Mouse (Mus musculus): ENCODE data around the gene Prg2. TPM values are rescaled to one million over a fixed set of nuclear protein-coding genes. Genes with fewer than 3 reads are reported as not detected.

The Prg2 gene
- polyA plus RNA-seq (2012), result 0.11 TPM in 1 of 2 replicates, not detected in the other

- TF ChIP-seq GATA1 (IDR thresholded peaks at IDR 0.05; ENCODE audit: low read length) (no peak), TAL1 (IDR thresholded peaks at IDR 0.05; ENCODE audit: low read length) (no peak)
- Histone ChIP-seq H3K4me1 (ENCODE audit: control insufficient read depth) (no peaks in the 10 kb centered on the region), H3K4me3 (replicated peaks) (no peak within 1 kb of the TSS), H3K36me3 (ENCODE audit: control insufficient read depth) (no peaks in the 10 kb centered on the region), H3K9me3 (ENCODE audit: control insufficient read depth, low read length) (no peaks in the 10 kb centered on the region), H3K27me3 (ENCODE audit: control insufficient read depth) (peaks cover 26% of the 10 kb centered on the region)
Observed at GRCm38 (mm10) chr2:84980188-84980587, at the start of gene Prg2. TSS of gene Prg2 (plus strand) at chr2:84980461.

GRCm38 (mm10) chr2:84933992-84934648, 46.1 kb upstream of the Prg2 start:
- H3K4me1 ChIP-seq (ENCODE audit: control insufficient read depth), result peaks cover 27% of the 10 kb centered on the region
- TF ChIP-seq GATA1 (IDR thresholded peaks at IDR 0.05; ENCODE audit: low read length), result no peak
- TF ChIP-seq TAL1 (IDR thresholded peaks at IDR 0.05; ENCODE audit: low read length), result no peak
- peaks cover 7% of the 10 kb centered on the region; the same call in 1 of the 2 replicates for H3K9me3 ChIP-seq (ENCODE audit: control insufficient read depth, low read length)
- peaks cover 20% of the 10 kb centered on the region for H3K36me3 ChIP-seq (ENCODE audit: control insufficient read depth)
- no peak overlapping the region for H3K4me3 ChIP-seq (replicated peaks)
- H3K27me3 ChIP-seq (ENCODE audit: control insufficient read depth), result peaks cover 31% of the 10 kb centered on the region

- Histone ChIP-seq H3K36me3 (ENCODE audit: control insufficient read depth) (peaks cover 25% of the 10 kb centered on the region), H3K9me3 (ENCODE audit: control insufficient read depth, low read length) (peaks cover 7% of the 10 kb centered on the region; the same call in 1 of the 2 replicates), H3K27me3 (ENCODE audit: control insufficient read depth) (peaks cover 25% of the 10 kb centered on the region), H3K4me1 (ENCODE audit: control insufficient read depth) (peaks cover 31% of the 10 kb centered on the region), H3K4me3 (replicated peaks) (no peak overlapping the region)
- TF ChIP-seq GATA1 (IDR thresholded peaks at IDR 0.05; ENCODE audit: low read length), result no peak
- no peak for TF ChIP-seq TAL1 (IDR thresholded peaks at IDR 0.05; ENCODE audit: low read length)
Observed at GRCm38 (mm10) chr2:84934649-84935007, 45.6 kb upstream of the Prg2 start.

GRCm38 (mm10) chr2:84935065-84935464, 45.2 kb upstream of the Prg2 start:
- Histone ChIP-seq H3K36me3 (ENCODE audit: control insufficient read depth) (peaks cover 29% of the 10 kb centered on the region), H3K4me1 (ENCODE audit: control insufficient read depth) (peaks cover 35% of the 10 kb centered on the region), H3K4me3 (replicated peaks) (peak overlapping the region; percentile 18), H3K9me3 (ENCODE audit: control insufficient read depth, low read length) (peaks cover 7% of the 10 kb centered on the region; the same call in 1 of the 2 replicates), H3K27me3 (ENCODE audit: control insufficient read depth) (peaks cover 21% of the 10 kb centered on the region)
- TF ChIP-seq TAL1 (IDR thresholded peaks at IDR 0.05; ENCODE audit: low read length), result no peak
- TF ChIP-seq GATA1 (IDR thresholded peaks at IDR 0.05; ENCODE audit: low read length), result no peak

GRCm38 (mm10) chr2:84936474-84937429, 43.5 kb upstream of the Prg2 start, which contains the start of gene Slc43a3:
TSS of gene Slc43a3 (plus strand) at chr2:84936579.
- Histone ChIP-seq H3K36me3 (ENCODE audit: control insufficient read depth) (peaks cover 46% of the 10 kb centered on the region), H3K4me3 (replicated peaks) (peak within 1 kb of the TSS; percentile 87), H3K4me1 (ENCODE audit: control insufficient read depth) (peaks cover 48% of the 10 kb centered on the region), H3K27me3 (ENCODE audit: control insufficient read depth) (peaks cover 5% of the 10 kb centered on the region), H3K9me3 (ENCODE audit: control insufficient read depth, low read length) (peaks cover 7% of the 10 kb centered on the region; the same call in 1 of the 2 replicates)
- no peak for TF ChIP-seq TAL1 (IDR thresholded peaks at IDR 0.05; ENCODE audit: low read length)
- no peak for TF ChIP-seq GATA1 (IDR thresholded peaks at IDR 0.05; ENCODE audit: low read length)

GRCm38 (mm10) chr2:84937491-84938150, 42.6 kb upstream of the Prg2 start:
- no peak for TF ChIP-seq TAL1 (IDR thresholded peaks at IDR 0.05; ENCODE audit: low read length)
- Histone ChIP-seq H3K4me1 (ENCODE audit: control insufficient read depth) (peaks cover 56% of the 10 kb centered on the region), H3K36me3 (ENCODE audit: control insufficient read depth) (peaks cover 55% of the 10 kb centered on the region), H3K27me3 (ENCODE audit: control insufficient read depth) (no peaks in the 10 kb centered on the region), H3K9me3 (ENCODE audit: control insufficient read depth, low read length) (peaks cover 4% of the 10 kb centered on the region; the same call in 1 of the 2 replicates), H3K4me3 (replicated peaks) (peak overlapping the region; percentile 87)

GRCm38 (mm10) chr2:84938249-84938946, 41.9 kb upstream of the Prg2 start:
- Histone ChIP-seq H3K27me3 (ENCODE audit: control insufficient read depth) (no peaks in the 10 kb centered on the region), H3K9me3 (ENCODE audit: control insufficient read depth, low read length) (no peaks in the 10 kb centered on the region), H3K36me3 (ENCODE audit: control insufficient read depth) (peaks cover 63% of the 10 kb centered on the region), H3K4me3 (replicated peaks) (peak overlapping the region; percentile 87), H3K4me1 (ENCODE audit: control insufficient read depth) (peaks cover 63% of the 10 kb centered on the region)
- TF ChIP-seq TAL1 (IDR thresholded peaks at IDR 0.05; ENCODE audit: low read length) (peak; percentile 88), GATA1 (IDR thresholded peaks at IDR 0.05; ENCODE audit: low read length) (peak; percentile 96)

GRCm38 (mm10) chr2:84939306-84939705, 41.0 kb upstream of the Prg2 start:
- TF ChIP-seq TAL1 (IDR thresholded peaks at IDR 0.05; ENCODE audit: low read length) (no peak), GATA1 (IDR thresholded peaks at IDR 0.05; ENCODE audit: low read length) (no peak)
- Histone ChIP-seq H3K4me1 (ENCODE audit: control insufficient read depth) (peaks cover 67% of the 10 kb centered on the region), H3K27me3 (ENCODE audit: control insufficient read depth) (no peaks in the 10 kb centered on the region), H3K9me3 (ENCODE audit: control insufficient read depth, low read length) (no peaks in the 10 kb centered on the region), H3K36me3 (ENCODE audit: control insufficient read depth) (peaks cover 72% of the 10 kb centered on the region), H3K4me3 (replicated peaks) (peak overlapping the region; percentile 87)

Data from erythroblast, embryonic 14.5 days (primary cell).